Mouse (Mus musculus) retina, embryonic 14.5 days (tissue): ENCODE results near the gene B4gat1.
"Not testable (repeated sequence)": the region's sequence is repeated elsewhere in the genome, so short reads cannot be mapped to it uniquely, and the experiment has no call there.

Experiments used
- DNase-seq: peaks from one replicate; pipeline ENCODE4 v3.0.0-alpha.2; 2015; ENCODE audit warnings: low spot score

The B4gat1 gene

GRCm38 (mm10) chr19:5085145-5085863, 46.7 kb downstream of the B4gat1 start, which contains the start of gene Tmem151a:
TSS of gene Tmem151a (minus strand) at chr19:5085531.
- DNase-seq, result no peak

GRCm38 (mm10) chr19:5086533-5086932, 47.9 kb downstream of the B4gat1 start:
- not testable (repeated sequence) for DNase-seq

GRCm38 (mm10) chr19:5087884-5088728, 49.5 kb downstream of the B4gat1 start, which contains the start of gene Yif1a:
TSS of gene Yif1a (plus strand) at chr19:5088538.
- DNase-seq, result peak; percentile 99

- DNase-seq, result no peak
Observed at GRCm38 (mm10) chr19:5089324-5089723, 50.7 kb downstream of the B4gat1 start.
